Mouse (Mus musculus): ENCODE data around the gene Zfp597.

Zfp597 gene

DNA sequence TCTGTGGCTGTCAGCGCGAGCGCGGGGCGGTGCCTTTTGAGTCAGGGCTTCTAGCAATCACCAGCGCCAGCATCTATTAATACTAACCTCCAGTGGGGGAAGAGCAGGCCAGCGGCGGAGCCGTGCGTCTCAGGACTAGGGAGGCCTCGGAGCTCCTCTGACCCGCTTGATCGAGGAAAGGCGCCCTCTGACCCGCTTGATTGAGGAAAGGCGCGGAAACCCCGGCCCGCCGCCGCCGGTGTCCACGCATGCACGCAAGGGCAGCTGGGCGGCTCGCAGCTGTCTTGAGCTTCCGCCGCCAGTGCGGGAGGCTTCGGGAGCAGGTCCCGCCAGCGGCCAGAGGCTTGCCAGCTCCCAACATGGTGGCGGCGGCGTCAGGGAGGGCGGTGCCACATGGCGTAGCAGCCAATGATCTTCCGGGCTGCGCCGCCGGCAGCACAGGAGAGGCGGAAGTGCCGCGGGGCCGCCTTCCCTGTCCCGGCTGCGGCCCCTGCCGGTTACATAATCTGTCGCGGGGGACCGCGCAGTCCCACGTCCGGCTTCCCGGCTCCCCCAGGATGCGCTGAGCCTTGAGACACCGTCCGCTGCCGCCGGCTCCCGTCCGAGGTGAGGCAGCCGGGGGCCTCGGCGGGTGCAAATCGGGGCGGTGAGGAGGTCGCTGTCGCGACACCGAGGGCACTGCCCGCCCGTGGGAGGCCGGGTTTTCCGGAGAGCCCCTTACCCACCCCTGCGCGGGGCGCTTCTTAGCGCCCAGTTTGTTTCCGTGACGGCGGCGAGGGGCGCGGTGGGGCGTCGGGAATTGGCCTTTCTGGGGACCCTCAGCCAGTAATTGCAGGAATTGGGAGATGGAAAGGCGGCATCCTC lies at the start of gene Zfp597, which contains the start of gene Gm20695:
Gene Zfp597, minus strand, starts transcription at position 361 of the 864 bp plus-strand sequence.
Gene Gm20695, plus strand, starts transcription at position 448 of the 864 bp plus-strand sequence.
- peak; percentile 87 for DNase-seq (ENCODE audit: low read depth, low spot score)

GRCm38 (mm10) chr16:3934091-3934490 lies 49.7 kb upstream of the Zfp597 start:
- DNase-seq (ENCODE audit: low read depth, low spot score): no peak

DNA sequence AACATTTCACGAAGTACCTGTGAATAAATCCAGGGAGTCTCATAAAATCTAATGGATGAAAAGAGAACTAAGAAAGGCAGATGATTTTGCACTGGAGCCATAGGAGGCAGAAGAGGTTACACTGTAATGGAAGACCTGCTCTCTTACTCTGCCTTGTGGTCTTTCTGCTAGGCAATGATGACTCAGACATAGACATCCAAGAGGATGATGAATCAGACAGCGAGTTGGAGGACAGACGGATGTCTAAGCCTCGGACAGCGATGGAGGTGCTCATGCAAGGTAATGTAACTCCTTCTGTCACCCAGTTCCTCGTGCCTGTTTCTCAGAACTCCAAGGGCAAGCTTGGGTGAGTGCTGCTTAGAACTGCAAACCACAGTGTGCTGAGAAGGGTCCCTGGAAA lies 49.2 kb upstream of the Zfp597 start:
- DNase-seq (ENCODE audit: low read depth, low spot score): no peak

DNA sequence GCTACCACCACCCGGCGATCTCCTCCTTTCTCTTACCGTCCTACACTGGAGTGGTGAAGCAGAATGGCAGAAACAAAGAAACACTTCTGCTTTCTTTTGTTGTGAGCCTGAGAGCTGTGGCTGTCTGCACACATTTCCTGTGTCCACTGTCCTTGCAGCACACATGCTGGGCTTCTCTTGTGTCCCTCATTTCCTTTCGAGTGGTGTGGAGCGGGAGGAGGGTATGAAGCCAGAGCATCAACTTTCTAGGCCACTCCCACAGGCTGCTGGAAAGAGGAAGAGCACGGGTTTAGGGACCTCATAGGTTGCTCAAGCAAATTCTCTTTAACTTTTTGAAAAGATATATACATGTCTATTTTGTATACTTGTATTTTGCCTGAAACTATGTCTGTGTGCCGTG lies 44.8 kb upstream of the Zfp597 start:
- DNase-seq (ENCODE audit: low read depth, low spot score): no peak

GRCm38 (mm10) chr16:3928582-3928981 lies 44.2 kb upstream of the Zfp597 start:
- no peak for DNase-seq (ENCODE audit: low read depth, low spot score)

- DNase-seq (ENCODE audit: low read depth, low spot score): no peak
Measured at GRCm38 (mm10) chr16:3923966-3924365, 39.6 kb upstream of the Zfp597 start.

DNA sequence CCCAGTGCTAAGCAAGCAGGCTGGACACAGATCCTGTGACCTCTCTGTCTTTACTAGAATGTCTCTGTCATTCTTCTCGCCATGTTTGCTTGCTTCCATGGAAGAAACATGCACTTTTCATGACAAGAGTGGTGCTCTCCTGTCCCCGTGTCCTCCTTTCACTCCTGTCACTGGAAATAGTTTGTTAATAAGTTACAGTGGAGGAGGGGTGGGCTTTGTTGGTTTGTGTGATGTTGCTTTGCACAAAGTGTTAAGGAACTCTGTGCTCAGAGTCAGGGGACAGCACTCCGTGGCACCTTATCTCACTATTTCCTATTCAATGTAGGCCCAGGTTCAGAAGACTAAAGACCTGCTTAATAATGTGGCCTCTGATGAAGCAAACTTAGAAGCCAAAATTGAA lies 39.2 kb upstream of the Zfp597 start:
- no peak for DNase-seq (ENCODE audit: low read depth, low spot score)

GRCm38 (mm10) chr16:3920756-3921155 lies 36.4 kb upstream of the Zfp597 start:
- DNase-seq (ENCODE audit: low read depth, low spot score): no peak

DNA sequence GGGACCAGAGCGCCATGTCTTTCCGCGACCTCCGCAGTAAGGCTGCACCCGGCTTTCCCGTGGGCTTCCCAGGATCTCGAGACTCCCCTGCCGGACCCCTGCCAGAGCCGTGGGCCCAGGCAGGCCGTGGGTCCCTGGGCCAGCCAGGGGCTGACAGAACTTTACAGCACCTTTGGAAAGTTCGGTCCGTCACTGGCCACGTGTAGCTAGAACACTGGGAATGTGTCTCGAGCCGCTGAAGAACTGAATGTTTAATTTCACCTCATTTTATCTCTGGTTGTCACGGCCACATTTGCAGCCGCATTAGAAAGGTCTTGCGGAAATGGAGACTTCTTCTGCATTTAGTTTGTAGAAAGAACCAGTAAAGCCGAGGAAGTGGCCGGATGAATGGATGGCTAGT lies 24.8 kb upstream of the Zfp597 start:
- DNase-seq (ENCODE audit: low read depth, low spot score): no peak

- peak; percentile 90 for DNase-seq (ENCODE audit: low read depth, low spot score)
Measured at GRCm38 (mm10) chr16:3908537-3909111, 24.3 kb upstream of the Zfp597 start, which contains the start of the genes 1700037C18Rik and Cluap1. 1700037C18Rik (minus strand) TSS chr16:3908689. Cluap1 (plus strand) TSS chr16:3908801.

DNA sequence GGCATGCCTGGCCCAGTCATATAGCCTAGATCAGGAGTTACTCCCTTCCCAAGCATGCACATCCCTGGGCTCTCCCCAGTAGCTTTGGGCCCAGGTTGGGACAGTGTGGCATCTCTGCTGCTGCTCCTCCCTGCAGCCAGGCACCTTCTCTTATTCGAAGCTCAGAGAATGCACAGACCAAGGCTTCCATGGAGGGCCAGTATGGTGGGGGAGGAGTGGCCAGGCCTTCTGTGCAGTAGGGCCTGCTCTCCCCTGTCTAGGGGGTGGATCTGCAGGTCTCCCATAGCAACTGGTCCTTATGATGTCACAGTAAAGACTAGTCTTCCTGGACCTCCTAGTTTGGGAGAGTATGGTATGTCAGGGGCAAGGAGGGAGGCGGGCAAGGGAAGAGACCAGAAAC lies 23.1 kb upstream of the Zfp597 start:
- no peak for DNase-seq (ENCODE audit: low read depth, low spot score)

DNA sequence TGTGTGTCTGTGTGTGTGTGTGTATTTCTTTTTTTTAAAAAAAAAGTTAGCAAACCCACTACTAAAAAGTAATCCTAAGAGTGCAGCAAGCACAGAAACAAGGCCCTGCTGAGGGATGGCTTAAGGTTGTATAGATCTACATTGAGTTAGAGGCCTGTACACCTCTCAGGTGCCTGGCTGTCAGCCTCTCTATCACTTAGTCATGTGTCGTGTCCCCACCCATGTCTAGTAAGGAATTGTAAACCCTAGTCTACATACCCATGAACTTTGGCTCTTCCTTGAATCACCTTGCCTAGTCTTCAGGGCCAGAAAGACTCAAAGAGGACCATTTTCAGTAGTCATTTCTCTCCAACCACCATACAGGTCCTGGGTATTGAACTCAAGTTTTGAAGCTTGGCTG lies 12.2 kb upstream of the Zfp597 start:
- DNase-seq (ENCODE audit: low read depth, low spot score): no peak

- no peak for DNase-seq (ENCODE audit: low read depth, low spot score)
Measured at GRCm38 (mm10) chr16:3896046-3896445, 11.7 kb upstream of the Zfp597 start.

DNA sequence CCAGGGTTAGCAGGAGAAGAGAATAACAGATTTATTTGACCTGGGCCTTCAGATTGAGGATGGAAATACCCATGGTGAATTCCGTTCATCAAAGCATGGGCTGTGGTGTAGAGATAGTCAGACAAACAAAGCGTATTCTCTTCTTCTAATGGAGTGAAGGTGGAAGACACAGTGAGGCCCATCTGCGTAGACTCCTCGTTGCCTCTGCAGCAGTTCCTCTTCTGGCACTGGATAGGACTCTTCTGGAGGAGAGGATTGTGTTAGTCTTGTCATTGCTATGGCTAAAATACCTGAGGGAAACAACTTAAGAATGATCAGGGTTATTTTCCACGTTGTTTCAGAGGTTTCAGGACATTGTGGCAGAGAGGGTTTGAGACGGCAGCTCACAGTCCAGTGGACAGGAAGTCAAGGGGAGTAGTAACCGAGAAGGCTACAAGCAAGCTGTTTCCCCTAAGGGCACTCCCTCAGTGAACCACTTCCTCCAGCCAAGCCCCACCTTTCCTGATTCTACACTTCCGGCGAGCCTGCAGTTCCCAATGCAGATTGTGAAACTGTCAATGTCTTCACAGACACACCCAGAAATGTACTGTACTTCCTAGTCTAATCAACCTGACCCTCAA lies 10.9 kb upstream of the Zfp597 start:
- DNase-seq (ENCODE audit: low read depth, low spot score): no peak

GRCm38 (mm10) chr16:3893739-3894138 lies 9.4 kb upstream of the Zfp597 start:
- no peak for DNase-seq (ENCODE audit: low read depth, low spot score)

GRCm38 (mm10) chr16:3891621-3892295 lies 7.4 kb upstream of the Zfp597 start:
- DNase-seq (ENCODE audit: low read depth, low spot score): no peak

- DNase-seq (ENCODE audit: low read depth, low spot score): no peak
Measured at GRCm38 (mm10) chr16:3885065-3885670, 807 bp upstream of the Zfp597 start.

DNA sequence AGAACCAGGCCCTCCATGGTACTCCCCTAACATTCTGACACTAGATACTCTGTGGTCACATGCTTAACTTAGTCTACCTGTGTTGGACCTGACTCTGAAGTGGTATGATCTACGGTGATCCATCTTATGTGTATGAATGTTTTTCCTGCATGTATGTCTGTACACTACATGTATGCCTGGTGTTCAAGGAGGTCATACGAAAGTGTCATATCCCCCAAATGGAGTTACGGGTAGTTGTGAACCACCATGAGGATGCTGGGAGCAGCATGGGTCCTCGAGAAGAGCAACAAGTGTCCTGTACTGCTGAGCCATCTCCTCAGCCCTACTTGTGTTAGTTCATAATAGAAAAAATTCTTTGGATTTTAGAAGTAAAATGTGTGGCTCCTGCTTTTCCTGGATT lies 8.0 kb downstream of the Zfp597 start:
- no peak for DNase-seq (ENCODE audit: low read depth, low spot score)

DNA sequence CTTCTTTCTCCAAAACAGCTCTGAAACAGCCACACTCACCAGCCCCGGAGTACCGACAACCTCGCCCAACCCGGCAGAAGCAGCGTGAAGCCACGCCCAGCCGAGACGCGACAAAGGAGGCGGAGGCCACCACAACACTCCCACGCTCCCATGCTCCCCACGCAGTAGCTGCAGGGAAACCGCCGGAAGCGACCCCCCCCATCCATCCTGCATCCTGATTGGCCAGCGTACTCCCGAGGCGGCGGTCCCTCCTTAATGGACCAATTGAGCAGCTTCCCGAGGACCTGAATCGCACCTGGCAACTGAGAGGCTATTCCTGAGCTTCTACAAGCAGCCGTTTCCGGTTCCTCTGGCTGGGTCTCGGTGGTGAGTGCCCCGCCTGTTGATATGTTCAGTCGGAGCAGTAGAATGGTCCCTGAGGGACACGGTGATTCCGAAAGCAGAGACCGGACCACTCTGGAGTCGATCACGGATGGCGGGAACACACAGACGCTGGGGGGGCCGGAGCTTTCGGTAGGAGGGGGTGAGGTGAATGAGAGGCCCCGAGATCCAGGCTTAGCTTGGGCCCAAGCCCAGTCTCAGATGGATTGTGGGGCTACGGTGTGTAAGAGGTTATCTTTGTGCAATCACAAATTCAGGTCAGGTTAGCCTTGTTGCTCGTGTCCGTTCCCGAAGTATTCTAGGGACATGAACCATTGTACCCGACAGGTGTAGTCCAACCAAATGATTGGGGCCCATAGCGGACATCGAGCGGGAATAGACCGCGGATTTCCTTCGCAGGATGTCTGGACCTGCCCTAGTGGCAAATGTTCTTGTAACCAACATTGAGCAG lies 11.9 kb downstream of the Zfp597 start, which contains the start of gene Naa60:
Gene Naa60, plus strand, starts transcription at position 160 of the 832 bp plus-strand sequence.
- DNase-seq (ENCODE audit: low read depth, low spot score): peak; percentile 82

DNA sequence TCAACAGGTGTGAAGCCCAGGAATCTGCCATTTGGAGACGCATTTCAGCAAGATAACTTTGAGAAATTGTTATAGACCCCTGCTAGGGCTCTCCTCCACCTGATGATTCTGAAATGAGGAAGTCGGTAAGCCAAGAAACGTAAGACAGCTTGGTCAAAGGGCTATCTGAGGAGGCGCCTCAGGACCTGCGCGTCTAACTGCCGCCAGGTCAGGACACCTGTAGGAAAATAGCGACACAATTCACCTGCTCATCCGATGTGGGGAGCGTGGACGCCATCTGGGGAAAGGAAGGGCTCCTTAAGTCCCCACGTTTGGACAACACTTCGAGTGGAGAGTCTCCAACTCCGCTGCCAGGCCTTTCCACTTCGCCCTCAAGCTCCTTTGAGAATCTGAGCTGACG lies 12.5 kb downstream of the Zfp597 start:
- no peak for DNase-seq (ENCODE audit: low read depth, low spot score)

GRCm38 (mm10) chr16:3859254-3859653 lies 25.1 kb downstream of the Zfp597 start:
- no peak for DNase-seq (ENCODE audit: low read depth, low spot score)
